Mouse (Mus musculus): Measurements from ENCODE around the gene Ube2v1.

DNA sequence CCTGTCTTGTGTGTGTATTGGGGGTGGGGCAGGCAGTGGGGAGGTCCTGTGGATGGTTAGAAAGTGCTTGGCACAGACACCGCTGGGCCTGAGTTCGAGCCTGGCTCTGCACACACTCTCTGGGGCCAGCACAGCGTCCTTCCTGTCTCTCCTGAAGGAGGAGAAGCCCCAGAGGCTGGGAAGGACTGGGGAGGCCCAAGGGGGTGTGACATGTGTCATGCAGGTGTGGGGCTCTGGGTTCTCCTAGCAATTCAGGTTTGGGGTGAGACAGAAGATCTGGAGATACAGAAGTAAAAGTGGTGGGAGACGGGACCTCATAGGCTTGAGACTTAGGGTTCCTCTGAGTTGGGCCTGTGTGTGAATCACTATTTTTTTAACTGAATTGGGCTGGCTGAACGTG, 68.9 kb downstream of the Ube2v1 start:
- no peak for TF ChIP-seq CTCF (conservative IDR thresholded peaks at IDR 0.05; ENCODE audit: low read length)
- no peak for TF ChIP-seq POU5F1 (IDR thresholded peaks at IDR 0.05; ENCODE audit: borderline replicate concordance, low read length)

All from E14TG2a.4 (cell line).